28 mouse cellular contexts compared by ENCODE assay signal in genomic region chr3:3786039-3786438, GRCm38 (mm10).
A peak's percentile ranks its signal among the peaks of the same experiment; 100 is the strongest.
DNase-seq lines count a peak whose midpoint lies in the region; ATAC-seq and TF ChIP-seq lines count a peak whose summit lies in the region.
"Had no signal": no experiment of that assay in that cellular context is flagged by ENCODE, and none has a peak within 500 bp of the region (broad histone marks: within the 10 kb centered on the region; RNA-seq: fewer than 3 reads in every experiment).

No protein-coding gene starts in this region.

- DNase-seq in embryo, embryonic 10.5 days (ENCODE audit: low spot score), result peak; percentile 1
- DNase-seq in embryo, embryonic 9.5 days (ENCODE audit: extremely low spot score), result no peak
- DNase-seq in kidney, adult 9 months, result peak; percentile 2
- DNase-seq in kidney, postnatal 4 days, result no peak
- DNase-seq in brain, embryonic 14.5 days (ENCODE audit: low read depth), result peak; percentile 58
- DNase-seq in right cerebral cortex, adult 18-20 months, result no peak
- DNase-seq: adrenal gland, adult 8-10 months; cerebellum, adult 2 months; cerebellum, postnatal 25 days; embryo, embryonic 11 days; gastrocnemius, postnatal 36 days; heart, adult 2 months; heart, postnatal 14 days; kidney, adult 8-10 months; kidney, postnatal 25 days; layer of hippocampus, adult 9-11 months; liver, postnatal 0 days; right cerebral cortex, postnatal 14 days had no signal

- H3K9ac ChIP-seq in midbrain, embryonic 15.5 days, result no peak overlapping the region
- no peak overlapping the region for H3K9ac ChIP-seq in midbrain, embryonic 13.5 days (replicated peaks)
- H3K9ac ChIP-seq: heart, embryonic 13.5 days; hindbrain, embryonic 15.5 days; intestine, embryonic 15.5 days; liver, postnatal 0 days had no signal

- no peaks in the 10 kb centered on the region for H3K36me3 ChIP-seq in midbrain, embryonic 15.5 days (replicated peaks)
- H3K36me3 ChIP-seq in midbrain, embryonic 13.5 days, result no peaks in the 10 kb centered on the region
- H3K36me3 ChIP-seq: G1E; heart, embryonic 13.5 days; hindbrain, embryonic 15.5 days; intestine, embryonic 15.5 days had no signal

- no peaks in the 10 kb centered on the region for H3K9me3 ChIP-seq in midbrain, embryonic 15.5 days
- no peaks in the 10 kb centered on the region for H3K9me3 ChIP-seq in midbrain, embryonic 13.5 days
- H3K9me3 ChIP-seq: G1E; heart, embryonic 13.5 days; hindbrain, embryonic 15.5 days; intestine, embryonic 15.5 days had no signal

- peak; percentile 56; the same call in 1 of the 2 replicates for ATAC-seq in midbrain, embryonic 15.5 days (replicated peaks)
- ATAC-seq in midbrain, embryonic 13.5 days, result no peak
- ATAC-seq: activated CD4-positive, CD25-positive, alpha-beta regulatory T cell, adult 4 months; intestine, embryonic 15.5 days; liver, postnatal 0 days; lung, postnatal 0 days; midbrain, embryonic 16.5 days had no signal

- no peak overlapping the region for H3K4me2 ChIP-seq in midbrain, embryonic 15.5 days
- no peak overlapping the region for H3K4me2 ChIP-seq in midbrain, embryonic 13.5 days (replicated peaks)
- H3K4me2 ChIP-seq: heart, embryonic 13.5 days; hindbrain, embryonic 15.5 days; intestine, embryonic 15.5 days; liver, embryonic 11.5 days had no signal

- H3K4me1 ChIP-seq in midbrain, embryonic 15.5 days, result no peaks in the 10 kb centered on the region
- H3K4me1 ChIP-seq in midbrain, embryonic 13.5 days (replicated peaks), result no peaks in the 10 kb centered on the region
- H3K4me1 ChIP-seq: heart, embryonic 13.5 days; hindbrain, embryonic 15.5 days; intestine, embryonic 15.5 days had no signal

- no peak overlapping the region for H3K4me3 ChIP-seq in midbrain, embryonic 15.5 days
- H3K4me3 ChIP-seq in midbrain, embryonic 13.5 days (replicated peaks), result no peak overlapping the region
- H3K4me3 ChIP-seq: heart, adult 2 months; heart, embryonic 13.5 days; hindbrain, embryonic 15.5 days; intestine, embryonic 15.5 days had no signal

- TF ChIP-seq CTCF in brain, embryonic 14.5 days (IDR thresholded peaks at IDR 0.05; ENCODE audit: borderline replicate concordance, extremely low read depth, insufficient read depth, insufficient read length), result no peak

- TF ChIP-seq POLR2A in brain, embryonic 14.5 days (IDR thresholded peaks at IDR 0.05; ENCODE audit: borderline replicate concordance, extremely low read depth, insufficient read depth, insufficient read length, poor library complexity, severe bottlenecking), result no peak

- no peak overlapping the region for H3K27ac ChIP-seq in midbrain, embryonic 15.5 days
- H3K27ac ChIP-seq in midbrain, embryonic 13.5 days, result no peak overlapping the region
- H3K27ac ChIP-seq: heart, adult 2 months; heart, embryonic 13.5 days; hindbrain, embryonic 15.5 days; intestine, embryonic 15.5 days had no signal

- WGBS in midbrain, embryonic 15.5 days, result 65% methylated on average over 2 of the region's 2 CpGs
- WGBS in midbrain, embryonic 13.5 days, result 70% methylated on average over 2 of the region's 2 CpGs

- H3K27me3 ChIP-seq in midbrain, embryonic 15.5 days (replicated peaks), result no peaks in the 10 kb centered on the region
- H3K27me3 ChIP-seq in midbrain, embryonic 13.5 days, result no peaks in the 10 kb centered on the region
- H3K27me3 ChIP-seq: heart, embryonic 13.5 days; hindbrain, embryonic 15.5 days; intestine, embryonic 15.5 days had no signal

Comparison
In these comparisons a context has a peak if more than half of its experiments do, and no peak if none do; other contexts are left out.
1. DNase-seq: peak in embryo, embryonic 10.5 days (single experiment), kidney, adult 9 months (single experiment) and brain, embryonic 14.5 days (single experiment); none in embryo, embryonic 9.5 days (single experiment), kidney, postnatal 4 days (0 of 2) and right cerebral cortex, adult 18-20 months (single experiment).